Mouse (Mus musculus) forebrain, postnatal 0 days (tissue): ENCODE results near the gene Rybp. TPM values are rescaled to one million over a fixed set of nuclear protein-coding genes. Genes with fewer than 3 reads are reported as not detected.

ENCODE experiments used
- ATAC-seq: fragments of 200-750 bp; cut with Nextera tagmentation; 2 replicates; pipeline ENCODE4 v1.8.0; 2017; ENCODE audit warnings: mild to moderate bottlenecking, moderate library complexity
- DNase-seq: peaks from one replicate; pipeline ENCODE4 v3.0.0-alpha.2; 2015
- H3K27ac ChIP-seq: fragments of 300-500 bp; sonication (generic); 2 replicates; pipeline ENCODE4 v1.5.1; 2014; ENCODE audit warnings: low read depth, mild to moderate bottlenecking, antibody characterized with exemption, low read length, moderate library complexity, mixed read lengths
- H3K27me3 ChIP-seq: fragments of 300-500 bp; sonication (generic); 2 replicates; pipeline ENCODE4 v1.6.1; 2014; ENCODE audit warnings: mild to moderate bottlenecking, low read length, mixed read lengths; ENCODE audit not compliant: insufficient read depth
- H3K36me3 ChIP-seq: fragments of 300-500 bp; sonication (generic); 2 replicates; pipeline ENCODE4 v1.6.1; 2014; ENCODE audit warnings: mild to moderate bottlenecking, moderate library complexity; ENCODE audit not compliant: insufficient read depth
- H3K4me1 ChIP-seq: fragments of 300-500 bp; sonication (generic); 2 replicates; pipeline ENCODE4 v1.6.1; 2014; ENCODE audit warnings: antibody characterized with exemption; ENCODE audit not compliant: insufficient read depth
- H3K4me2 ChIP-seq: fragments of 300-500 bp; sonication (generic); 2 replicates; pipeline ENCODE4 v1.6.1; 2014; ENCODE audit warnings: low read depth, mild to moderate bottlenecking, moderate library complexity
- H3K4me3 ChIP-seq: fragments of 300-500 bp; sonication (generic); 2 replicates; pipeline ENCODE4 v1.5.1; 2014; ENCODE audit warnings: low read depth, low read length, mixed read lengths
- H3K9ac ChIP-seq: fragments of 300-500 bp; sonication (generic); 2 replicates; pipeline ENCODE4 v1.6.1; 2014; ENCODE audit warnings: mild to moderate bottlenecking
- H3K9me3 ChIP-seq: fragments of 300-500 bp; sonication (generic); 2 replicates; pipeline ENCODE4 v1.6.1; 2016; ENCODE audit warnings: low read length
- CTCF ChIP-seq: sonication (generic); IDR thresholded peaks from 2 replicates; pipeline ENCODE4 v1.5.1; 2016; ENCODE audit warnings: antibody characterized with exemption, control low read depth, low read depth
- WGBS: fragments of 180-500 bp; shearing (Covaris S2); extraction: QIAGEN DNeasy Blood & Tissue Kit; methylation state at CpG from one replicate; pipeline ENCODE4 v1.1.7; 2014; 5-methylcytosine and 5-hydroxymethylcytosine counted together
- polyA plus RNA-seq: library from polyadenylated mRNA; unstranded; fragments of >200 nt; fragmentation: Nextera tagmentation; extraction: Ambion mirVana; gene quantifications from 2 replicates; pipeline ENCODE4 v1.2.1, GENCODE M21; 2015
- total RNA-seq: library from RNA; depleted of rRNA; stranded (reverse); fragments of >200 nt; gene quantifications from 2 replicates; pipeline ENCODE4 v1.2.3, GENCODE M21; 2014; rRNA removed

Gene Rybp
- 29.5 and 37.7 TPM in 2 replicates for total RNA-seq
- polyA plus RNA-seq, result 20.7 and 24.7 TPM in 2 replicates

- peak; percentile 32 for TF ChIP-seq CTCF
- H3K9me3 ChIP-seq, result no peaks in the 10 kb centered on the region
- peak; percentile 95 for ATAC-seq
- peak within 1 kb of the TSS; percentile 84 for H3K9ac ChIP-seq
- under 1% methylated on average over 64 of the region's 112 CpGs for WGBS
- H3K4me1 ChIP-seq, result peaks cover 7% of the 10 kb centered on the region
- peak within 1 kb of the TSS; percentile 69 for H3K4me3 ChIP-seq
- peak; percentile 96 for DNase-seq
- H3K27ac ChIP-seq, result peak within 1 kb of the TSS; percentile 96
- no peaks in the 10 kb centered on the region for H3K36me3 ChIP-seq
- H3K4me2 ChIP-seq, result peak within 1 kb of the TSS; percentile 78
- no peaks in the 10 kb centered on the region for H3K27me3 ChIP-seq
These were observed at the start of gene Rybp for GRCm38 (mm10) chr6:100287334-100288015. Gene Rybp (minus strand): TSS chr6:100287485.

GRCm38 (mm10) chr6:100336591-100337148 is 49.4 kb upstream of the Rybp start:
- ATAC-seq (no peak; the same call in 1 of the 2 replicates), DNase-seq (no peak)
- TF ChIP-seq CTCF, result no peak

GRCm38 (mm10) chr6:100335506-100336144 is 48.3 kb upstream of the Rybp start:
- peak; percentile 34 for ATAC-seq
- Histone ChIP-seq H3K9ac (peak overlapping the region; percentile 6; the same call in 1 of the 2 replicates), H3K4me3 (no peak overlapping the region), H3K9me3 (no peaks in the 10 kb centered on the region), H3K27me3 (0 out of 2 replicates have a peak, but pooled peaks cover 8% of the 10 kb centered on the region), H3K4me2 (peak overlapping the region; percentile 27), H3K4me1 (no peaks in the 10 kb centered on the region), H3K27ac (no peak overlapping the region), H3K36me3 (no peaks in the 10 kb centered on the region)
- no peak for TF ChIP-seq CTCF
- 9% methylated on average over 18 of the region's 18 CpGs for WGBS
- no peak for DNase-seq

More at GRCm38 (mm10) chr6:100336591-100337148, 49.4 kb upstream of the Rybp start:
- no peaks in the 10 kb centered on the region for H3K36me3 ChIP-seq
- H3K9me3 ChIP-seq, result no peaks in the 10 kb centered on the region
- no peak overlapping the region for H3K27ac ChIP-seq
- H3K9ac ChIP-seq, result no peak overlapping the region
- WGBS, result 23% methylated on average over 14 of the region's 14 CpGs
- no peaks in the 10 kb centered on the region for H3K4me1 ChIP-seq
- no peak overlapping the region for H3K4me2 ChIP-seq
- H3K27me3 ChIP-seq, result 0 out of 2 replicates have a peak, but pooled peaks cover 8% of the 10 kb centered on the region
- H3K4me3 ChIP-seq, result no peak overlapping the region

GRCm38 (mm10) chr6:100333745-100334144 is 46.5 kb upstream of the Rybp start:
- no peak overlapping the region for H3K4me3 ChIP-seq
- H3K36me3 ChIP-seq, result no peaks in the 10 kb centered on the region
- 0 out of 2 replicates have a peak, but pooled peaks cover 8% of the 10 kb centered on the region for H3K27me3 ChIP-seq
- no peak for TF ChIP-seq CTCF
- no peaks in the 10 kb centered on the region for H3K9me3 ChIP-seq
- H3K27ac ChIP-seq, result no peak overlapping the region
- H3K4me2 ChIP-seq, result no peak overlapping the region
- 78% methylated on average over 7 of the region's 7 CpGs for WGBS
- no peak overlapping the region for H3K9ac ChIP-seq
- no peak for DNase-seq
- no peak for ATAC-seq
- no peaks in the 10 kb centered on the region for H3K4me1 ChIP-seq

GRCm38 (mm10) chr6:100332479-100332878 is 45.2 kb upstream of the Rybp start:
- WGBS, result 81% methylated on average over 4 of the region's 4 CpGs
- H3K27me3 ChIP-seq, result no peaks in the 10 kb centered on the region
- H3K9me3 ChIP-seq, result no peaks in the 10 kb centered on the region
- H3K27ac ChIP-seq, result no peak overlapping the region
- DNase-seq (no peak), ATAC-seq (no peak)
- no peak overlapping the region for H3K4me2 ChIP-seq
- TF ChIP-seq CTCF, result no peak
- no peak overlapping the region for H3K4me3 ChIP-seq
- no peak overlapping the region for H3K9ac ChIP-seq
- no peaks in the 10 kb centered on the region for H3K36me3 ChIP-seq
- no peaks in the 10 kb centered on the region for H3K4me1 ChIP-seq

GRCm38 (mm10) chr6:100331582-100331981 is 44.3 kb upstream of the Rybp start:
- Histone ChIP-seq H3K9me3 (no peaks in the 10 kb centered on the region), H3K4me3 (no peak overlapping the region), H3K4me1 (no peaks in the 10 kb centered on the region), H3K27me3 (no peaks in the 10 kb centered on the region), H3K36me3 (no peaks in the 10 kb centered on the region), H3K27ac (no peak overlapping the region), H3K4me2 (no peak overlapping the region), H3K9ac (no peak overlapping the region)
- TF ChIP-seq CTCF, result no peak
- ATAC-seq, result no peak
- no peak for DNase-seq
- WGBS, result 54% methylated on average over 8 of the region's 8 CpGs

GRCm38 (mm10) chr6:100331055-100331454 is 43.8 kb upstream of the Rybp start:
- Histone ChIP-seq H3K4me2 (no peak overlapping the region), H3K27ac (no peak overlapping the region), H3K4me3 (no peak overlapping the region), H3K36me3 (no peaks in the 10 kb centered on the region), H3K4me1 (no peaks in the 10 kb centered on the region), H3K27me3 (no peaks in the 10 kb centered on the region), H3K9ac (no peak overlapping the region), H3K9me3 (no peaks in the 10 kb centered on the region)
- DNase-seq (no peak), ATAC-seq (no peak)
- no peak for TF ChIP-seq CTCF
- WGBS, result 78% methylated on average over 9 of the region's 9 CpGs
